Mouse (Mus musculus) embryonic facial prominence, embryonic 10.5 days (tissue): ENCODE measurements around the gene Fyco1. TPM values are rescaled to one million over a fixed set of nuclear protein-coding genes. Genes with fewer than 3 reads are reported as not detected.
"Not testable (repeated sequence)": the region's sequence is repeated elsewhere in the genome, so short reads cannot be mapped to it uniquely, and the experiment has no call there.

Experiments used
- DNase-seq: peaks from one replicate; pipeline ENCODE4 v3.0.0-alpha.2; 2017; ENCODE audit warnings: low spot score
- H3K27ac ChIP-seq: fragments of 300-500 bp; sonication (generic); replicated peaks from 2 replicates; pipeline ENCODE4 v1.5.1; 2016; ENCODE audit warnings: mild to moderate bottlenecking
- H3K27me3 ChIP-seq: fragments of 300-500 bp; sonication (generic); replicated peaks from 2 replicates; pipeline ENCODE4 v1.6.1; 2016; ENCODE audit warnings: low read depth, mild to moderate bottlenecking; ENCODE audit not compliant: poor library complexity, severe bottlenecking
- H3K36me3 ChIP-seq: fragments of 300-500 bp; sonication (generic); replicated peaks from 2 replicates; pipeline ENCODE4 v1.6.1; 2016; ENCODE audit warnings: mild to moderate bottlenecking, moderate library complexity
- H3K4me1 ChIP-seq: fragments of 300-500 bp; sonication (generic); 2 replicates; pipeline ENCODE4 v1.6.1; 2016
- H3K4me3 ChIP-seq: fragments of 300-500 bp; sonication (generic); 2 replicates; pipeline ENCODE4 v1.5.1; 2016; ENCODE audit warnings: mild to moderate bottlenecking, moderate library complexity
- H3K9me3 ChIP-seq: fragments of 300-500 bp; sonication (generic); 2 replicates; pipeline ENCODE4 v1.6.1; 2016; ENCODE audit warnings: mild to moderate bottlenecking
- WGBS: fragments of 180-500 bp; shearing (Covaris S2); methylation state at CpG from one replicate; pipeline ENCODE4 v1.1.7; 2016; 5-methylcytosine and 5-hydroxymethylcytosine counted together
- polyA plus RNA-seq: library from polyadenylated mRNA; unstranded; fragments of >200 nt; fragmentation: Nextera tagmentation; extraction: Ambion mirVana; gene quantifications from 2 replicates; pipeline ENCODE4 v1.2.1, GENCODE M21; 2016

Fyco1 gene
- polyA plus RNA-seq, 1 experiment from 2014 or later, result 10.9 TPM

GRCm38 (mm10) chr9:123760806-123761205 is 90.9 kb downstream of the Fyco1 start:
- Histone ChIP-seq H3K27me3 (no peaks in the 10 kb centered on the region), H3K36me3 (no peaks in the 10 kb centered on the region), H3K9me3 (no peaks in the 10 kb centered on the region), H3K4me1 (no peaks in the 10 kb centered on the region), H3K4me3 (no peak overlapping the region), H3K27ac (no peak overlapping the region)
- 83% methylated on average over 3 of the region's 3 CpGs for WGBS
- no peak for DNase-seq

- DNase-seq, result no peak
- H3K36me3 ChIP-seq, result no peaks in the 10 kb centered on the region
- no peak overlapping the region for H3K27ac ChIP-seq
- H3K4me3 ChIP-seq, result no peak overlapping the region
- no peaks in the 10 kb centered on the region for H3K9me3 ChIP-seq
- WGBS, result 84% methylated on average over 4 of the region's 4 CpGs
- H3K27me3 ChIP-seq, result no peaks in the 10 kb centered on the region
- H3K4me1 ChIP-seq, result no peaks in the 10 kb centered on the region
These were observed 93.1 kb downstream of the Fyco1 start for GRCm38 (mm10) chr9:123758645-123759044.

GRCm38 (mm10) chr9:123758156-123758555 is 93.5 kb downstream of the Fyco1 start:
- no peaks in the 10 kb centered on the region for H3K27me3 ChIP-seq
- WGBS, result 93% methylated on average over 1 of the region's 1 CpGs
- H3K9me3 ChIP-seq, result no peaks in the 10 kb centered on the region
- no peak overlapping the region for H3K4me3 ChIP-seq
- H3K27ac ChIP-seq, result no peak overlapping the region
- H3K4me1 ChIP-seq, result no peaks in the 10 kb centered on the region
- no peak for DNase-seq
- no peaks in the 10 kb centered on the region for H3K36me3 ChIP-seq

GRCm38 (mm10) chr9:123757326-123757725 is 94.4 kb downstream of the Fyco1 start:
- 69% methylated on average over 2 of the region's 2 CpGs for WGBS
- DNase-seq, result no peak
- Histone ChIP-seq H3K36me3 (no peaks in the 10 kb centered on the region), H3K9me3 (no peaks in the 10 kb centered on the region), H3K4me1 (no peaks in the 10 kb centered on the region), H3K27me3 (no peaks in the 10 kb centered on the region), H3K4me3 (no peak overlapping the region), H3K27ac (no peak overlapping the region)

- Histone ChIP-seq H3K9me3 (no peaks in the 10 kb centered on the region), H3K27ac (no peak overlapping the region), H3K27me3 (no peaks in the 10 kb centered on the region), H3K36me3 (no peaks in the 10 kb centered on the region), H3K4me3 (no peak overlapping the region), H3K4me1 (no peaks in the 10 kb centered on the region)
- 83% methylated on average over 3 of the region's 3 CpGs for WGBS
- no peak for DNase-seq
These were observed 94.9 kb downstream of the Fyco1 start for GRCm38 (mm10) chr9:123756752-123757151.

GRCm38 (mm10) chr9:123754333-123754732 is 97.4 kb downstream of the Fyco1 start:
- Histone ChIP-seq H3K27me3 (no peaks in the 10 kb centered on the region), H3K4me3 (no peak overlapping the region), H3K36me3 (no peaks in the 10 kb centered on the region), H3K4me1 (no peaks in the 10 kb centered on the region), H3K27ac (no peak overlapping the region), H3K9me3 (no peaks in the 10 kb centered on the region)
- WGBS, result 90% methylated on average over 4 of the region's 4 CpGs
- no peak for DNase-seq

- H3K4me1 ChIP-seq, DNase-seq, H3K9me3 ChIP-seq, H3K27ac ChIP-seq, H3K4me3 ChIP-seq, H3K27me3 ChIP-seq, H3K36me3 ChIP-seq: not testable (repeated sequence)
- WGBS, result 94% methylated on average over 8 of the region's 8 CpGs
These were observed 102.0 kb downstream of the Fyco1 start for GRCm38 (mm10) chr9:123749687-123750086.

- Histone ChIP-seq H3K4me3 (no peak overlapping the region), H3K27me3 (no peaks in the 10 kb centered on the region), H3K4me1 (no peaks in the 10 kb centered on the region), H3K9me3 (no peaks in the 10 kb centered on the region), H3K36me3 (no peaks in the 10 kb centered on the region), H3K27ac (no peak overlapping the region)
- WGBS, result 80% methylated on average over 4 of the region's 4 CpGs
- no peak for DNase-seq
These were observed 110.9 kb downstream of the Fyco1 start for GRCm38 (mm10) chr9:123740799-123741198.

Other genes with a start within 250 kb of the Fyco1 start
- gene Slc6a20b, start 219.3 kb downstream of the Fyco1 start, polyA plus RNA-seq, result 0.14 and 0.26 TPM in 2 replicates
- 0.05 and 0.06 TPM in 2 replicates for gene Ccr9, start 173.5 kb downstream of the Fyco1 start, polyA plus RNA-seq
- gene Slc6a20a, start 173.0 kb downstream of the Fyco1 start, polyA plus RNA-seq, result 0.22 and 0.55 TPM in 2 replicates
- 36.5 and 41.3 TPM in 2 replicates for gene Lztfl1, start 134.2 kb downstream of the Fyco1 start, polyA plus RNA-seq
- 0.15 and 0.17 TPM in 2 replicates for gene Cxcr6, start 45.4 kb downstream of the Fyco1 start, polyA plus RNA-seq
- not detected in 2 replicates for gene Xcr1, start 10.1 kb upstream of the Fyco1 start, polyA plus RNA-seq
- gene Ccr1, start 116.8 kb upstream of the Fyco1 start, polyA plus RNA-seq, result 0.51 and 0.57 TPM in 2 replicates
- gene Ccr1l1, start 126.5 kb upstream of the Fyco1 start, polyA plus RNA-seq, result not detected in 2 replicates
- not detected in 2 replicates for gene Ccr3, start 170.1 kb upstream of the Fyco1 start, polyA plus RNA-seq